Mouse (Mus musculus) layer of hippocampus, adult 8-10 months (tissue): ENCODE measurements around the gene Tll2. TPM values are rescaled to one million over a fixed set of nuclear protein-coding genes. Genes with fewer than 3 reads are reported as not detected.
A peak's percentile ranks its signal among the peaks of the same experiment; 100 is the strongest.

Experiments used
- DNase-seq, 2 experiments: peaks; one replicate each; pipeline ENCODE4 v3.0.0; 2022; ENCODE audit warnings: low spot score in 2 of 2
- total RNA-seq, 4 experiments: library from RNA; stranded (reverse); gene quantifications; 2 replicates each; pipeline ENCODE4 v1.2.4; 2022

Tll2 gene
- total RNA-seq, 4 experiments from 2014 or later: 0.39 to 0.93 (median 0.74) TPM

GRCm38 (mm10) chr19:41089833-41090232 is 116.8 kb downstream of the Tll2 start:
- DNase-seq: peak; percentile 28 to 69

GRCm38 (mm10) chr19:41088491-41088890 is 118.1 kb downstream of the Tll2 start:
- no peak for DNase-seq

GRCm38 (mm10) chr19:41087901-41088300 is 118.7 kb downstream of the Tll2 start:
- no peak for DNase-seq

- DNase-seq: peak; percentile 75 to 89
These were observed 119.9 kb downstream of the Tll2 start for GRCm38 (mm10) chr19:41086700-41087099.

GRCm38 (mm10) chr19:41086289-41086688 is 120.3 kb downstream of the Tll2 start:
- peak; percentile 43 to 58 for DNase-seq

GRCm38 (mm10) chr19:41083646-41084045 is 123.0 kb downstream of the Tll2 start:
- DNase-seq: no peak

GRCm38 (mm10) chr19:41081589-41081988 is 125.0 kb downstream of the Tll2 start:
- peak in 1 of 2 experiments; percentile 31 for DNase-seq

- peak in 1 of 2 experiments; percentile 24 for DNase-seq
These were observed 129.7 kb downstream of the Tll2 start, which contains the start of gene Opalin for GRCm38 (mm10) chr19:41076906-41077305. Gene Opalin (minus strand): TSS chr19:41077113.

GRCm38 (mm10) chr19:41073746-41074455 is 132.7 kb downstream of the Tll2 start:
- DNase-seq: peak; percentile 52 to 61

GRCm38 (mm10) chr19:41071500-41071899 is 135.1 kb downstream of the Tll2 start:
- peak; percentile 82 to 95 for DNase-seq

- DNase-seq: no peak
These were observed 151.9 kb downstream of the Tll2 start for GRCm38 (mm10) chr19:41054702-41055101.

GRCm38 (mm10) chr19:41053530-41053929 is 153.1 kb downstream of the Tll2 start:
- DNase-seq: no peak

GRCm38 (mm10) chr19:41052247-41052646 is 154.4 kb downstream of the Tll2 start:
- DNase-seq: no peak

- DNase-seq: no peak
These were observed 154.9 kb downstream of the Tll2 start for GRCm38 (mm10) chr19:41051714-41052113.

- DNase-seq: no peak
These were observed 158.5 kb downstream of the Tll2 start for GRCm38 (mm10) chr19:41048187-41048559.

- peak in 1 of 2 experiments; percentile 23 for DNase-seq
These were observed 159.0 kb downstream of the Tll2 start for GRCm38 (mm10) chr19:41047437-41048186.

- no peak for DNase-seq
These were observed 161.4 kb downstream of the Tll2 start for GRCm38 (mm10) chr19:41045091-41045770.

- DNase-seq: no peak
These were observed 167.5 kb downstream of the Tll2 start for GRCm38 (mm10) chr19:41039110-41039509.

GRCm38 (mm10) chr19:41035809-41036551 is 170.7 kb downstream of the Tll2 start:
- DNase-seq: no peak
